Mouse (Mus musculus): ENCODE measurements around the gene Jade2.

DNA sequence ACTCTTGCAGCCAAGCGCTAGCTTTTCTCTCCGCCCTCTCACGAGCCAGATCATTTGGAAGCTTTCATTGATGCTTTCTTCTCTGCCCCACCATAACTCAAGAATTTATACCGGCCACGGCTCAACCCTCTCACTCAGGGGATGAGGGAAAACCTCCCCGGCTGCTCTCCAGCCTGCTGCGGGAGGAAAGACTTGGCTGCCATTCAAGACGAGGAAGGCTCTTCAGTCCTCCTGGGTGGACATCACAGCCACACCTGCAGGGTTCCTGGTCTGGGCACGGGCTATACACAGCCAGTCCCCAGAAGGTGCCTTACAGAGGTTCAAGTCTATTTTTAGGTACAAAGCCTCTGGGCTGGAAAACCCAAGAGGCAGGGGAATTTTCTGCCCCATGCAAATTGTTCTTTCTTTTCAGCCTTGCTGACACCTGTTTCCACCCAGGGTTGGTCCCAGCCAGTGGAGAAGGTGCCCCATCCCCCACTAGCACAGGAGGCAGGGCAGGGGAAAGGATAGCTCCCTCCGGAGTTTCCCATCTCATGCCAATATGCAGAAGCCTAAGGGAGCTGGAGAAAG, 12.8 kb downstream of the Jade2 start:
- TF ChIP-seq CTCF (conservative IDR thresholded peaks at IDR 0.05 in 1 of 2, IDR thresholded peaks at IDR 0.05 in 1 of 2; ENCODE audit: low read depth in 2 of 2, low read length in 2 of 2), result no peak
- peak; percentile 83 for TF ChIP-seq TBP (conservative IDR thresholded peaks at IDR 0.05; ENCODE audit: low read depth, low read length)
- peak; percentile 39; the same call in 1 of the 2 replicates for TF ChIP-seq POLR2A (IDR thresholded peaks at IDR 0.05; ENCODE audit: low read depth, low read length)
- TF ChIP-seq TCF12 (IDR thresholded peaks at IDR 0.05; ENCODE audit: low read depth, low read length), result peak; percentile 100
- peak; percentile 39; the same call in 1 of the 2 replicates for TF ChIP-seq ZNF384 (IDR thresholded peaks at IDR 0.05; ENCODE audit: low read depth, low read length)
- peak; percentile 84 for TF ChIP-seq MAFK (IDR thresholded peaks at IDR 0.05; ENCODE audit: insufficient replicate concordance, low read length)
- no peak for TF ChIP-seq PAX5 (IDR thresholded peaks at IDR 0.05; ENCODE audit: low read length)
